Comparison of ENCODE assay signal across 21 mouse cellular contexts in the genomic region with DNA sequence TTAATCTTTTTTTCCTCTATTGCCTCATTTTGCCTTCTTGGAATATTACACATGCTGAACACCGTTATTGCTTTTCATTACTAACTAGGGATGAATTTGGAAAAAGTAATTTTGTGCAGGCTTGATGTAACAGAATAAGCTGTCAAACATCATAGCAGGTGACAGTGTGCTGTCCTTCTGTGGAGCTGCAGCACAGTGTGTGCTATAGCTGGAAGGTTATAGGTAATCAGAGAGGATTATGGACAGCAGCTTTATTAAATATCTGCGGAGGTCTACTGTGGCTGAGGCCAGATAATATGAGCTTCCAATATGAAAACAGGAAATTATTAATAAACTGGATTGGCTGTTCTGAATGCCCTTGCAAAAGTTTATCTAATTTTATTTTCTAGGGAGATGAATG.
DNase-seq lines count a peak whose midpoint lies in the region; ATAC-seq and TF ChIP-seq lines count a peak whose summit lies in the region.
"Had no signal": no experiment of that assay in that cellular context is flagged by ENCODE, and none has a peak within 500 bp of the region (broad histone marks: within the 10 kb centered on the region; RNA-seq: fewer than 3 reads in every experiment).

No protein-coding gene starts in this region.

- no peak overlapping the region for H3K4me2 ChIP-seq in midbrain, embryonic 13.5 days (replicated peaks)
- no peak overlapping the region for H3K4me2 ChIP-seq in midbrain, embryonic 11.5 days
- H3K4me2 ChIP-seq in midbrain, embryonic 16.5 days (ENCODE audit: low read length) = no peak overlapping the region
- H3K4me2 ChIP-seq: embryonic facial prominence, embryonic 13.5 days; embryonic facial prominence, embryonic 15.5 days; forebrain, embryonic 12.5 days had no signal

- WGBS in midbrain, embryonic 13.5 days = 76% methylated on average over 2 of the region's 2 CpGs
- 94% methylated on average over 2 of the region's 2 CpGs for WGBS in midbrain, embryonic 11.5 days
- WGBS in midbrain, embryonic 16.5 days = 63% methylated on average over 2 of the region's 2 CpGs
- WGBS in midbrain, embryonic 10.5 days = 95% methylated on average over 2 of the region's 2 CpGs

- H3K4me3 ChIP-seq in midbrain, embryonic 13.5 days (replicated peaks) = no peak overlapping the region
- no peak overlapping the region for H3K4me3 ChIP-seq in midbrain, embryonic 11.5 days (ENCODE audit: low read depth, low read length)
- H3K4me3 ChIP-seq in midbrain, embryonic 16.5 days (ENCODE audit: low read depth, low read length) = no peak overlapping the region
- no peak overlapping the region for H3K4me3 ChIP-seq in midbrain, embryonic 10.5 days
- H3K4me3 ChIP-seq: embryonic facial prominence, embryonic 13.5 days; embryonic facial prominence, embryonic 15.5 days; erythroblast, embryonic 14.5 days; forebrain, embryonic 10.5 days; forebrain, embryonic 12.5 days had no signal

- peak; percentile 76; the same call in 1 of the 2 replicates for ATAC-seq in midbrain, embryonic 13.5 days
- no peak for ATAC-seq in midbrain, embryonic 11.5 days (ENCODE audit: low FRiP score)
- ATAC-seq in midbrain, embryonic 16.5 days = peak; percentile 79; the same call in 1 of the 2 replicates
- ATAC-seq: forebrain, embryonic 14.5 days had no signal

- no peak for TF ChIP-seq CTCF in brain, embryonic 14.5 days (IDR thresholded peaks at IDR 0.05; ENCODE audit: borderline replicate concordance, extremely low read depth, insufficient read depth, insufficient read length)

- no peaks in the 10 kb centered on the region for H3K36me3 ChIP-seq in midbrain, embryonic 13.5 days
- no peaks in the 10 kb centered on the region for H3K36me3 ChIP-seq in midbrain, embryonic 11.5 days (ENCODE audit: control insufficient read depth, insufficient read depth, low read length)
- H3K36me3 ChIP-seq in midbrain, embryonic 16.5 days (ENCODE audit: control insufficient read depth, insufficient read depth, low read length) = no peaks in the 10 kb centered on the region
- no peaks in the 10 kb centered on the region for H3K36me3 ChIP-seq in midbrain, embryonic 10.5 days
- H3K36me3 ChIP-seq: embryonic facial prominence, embryonic 13.5 days; embryonic facial prominence, embryonic 15.5 days; forebrain, embryonic 10.5 days; forebrain, embryonic 12.5 days had no signal

- no peak for TF ChIP-seq POLR2A in brain, embryonic 14.5 days (IDR thresholded peaks at IDR 0.05; ENCODE audit: borderline replicate concordance, extremely low read depth, insufficient read depth, insufficient read length, poor library complexity, severe bottlenecking)

- no peak overlapping the region for H3K27ac ChIP-seq in midbrain, embryonic 13.5 days
- no peak overlapping the region for H3K27ac ChIP-seq in midbrain, embryonic 11.5 days (ENCODE audit: low read depth, low read length)
- no peak overlapping the region for H3K27ac ChIP-seq in midbrain, embryonic 16.5 days (ENCODE audit: low read length)
- H3K27ac ChIP-seq in midbrain, embryonic 10.5 days (replicated peaks) = no peak overlapping the region
- H3K27ac ChIP-seq: embryonic facial prominence, embryonic 13.5 days; embryonic facial prominence, embryonic 15.5 days; forebrain, embryonic 10.5 days; forebrain, embryonic 12.5 days had no signal

- H3K9ac ChIP-seq in midbrain, embryonic 13.5 days (replicated peaks) = no peak overlapping the region
- H3K9ac ChIP-seq in midbrain, embryonic 11.5 days (ENCODE audit: low read length) = no peak overlapping the region
- no peak overlapping the region for H3K9ac ChIP-seq in midbrain, embryonic 16.5 days (ENCODE audit: low read depth, low read length)
- H3K9ac ChIP-seq: embryonic facial prominence, embryonic 13.5 days; embryonic facial prominence, embryonic 15.5 days; forebrain, embryonic 12.5 days had no signal

- no peaks in the 10 kb centered on the region for H3K27me3 ChIP-seq in midbrain, embryonic 13.5 days
- H3K27me3 ChIP-seq in midbrain, embryonic 11.5 days (ENCODE audit: control insufficient read depth, insufficient read depth, low read length) = no peaks in the 10 kb centered on the region
- no peaks in the 10 kb centered on the region for H3K27me3 ChIP-seq in midbrain, embryonic 16.5 days (ENCODE audit: control insufficient read depth, insufficient read depth, low read depth, low read length)
- H3K27me3 ChIP-seq in midbrain, embryonic 10.5 days (ENCODE audit: low read depth, poor library complexity, severe bottlenecking) = no peaks in the 10 kb centered on the region
- H3K27me3 ChIP-seq: embryonic facial prominence, embryonic 13.5 days; embryonic facial prominence, embryonic 15.5 days; forebrain, embryonic 12.5 days had no signal

- H3K4me1 ChIP-seq in midbrain, embryonic 13.5 days (replicated peaks) = no peaks in the 10 kb centered on the region
- H3K4me1 ChIP-seq in midbrain, embryonic 11.5 days (ENCODE audit: control insufficient read depth, insufficient read depth, low read length) = no peaks in the 10 kb centered on the region
- H3K4me1 ChIP-seq in midbrain, embryonic 16.5 days (ENCODE audit: control insufficient read depth, insufficient read depth, low read length) = no peaks in the 10 kb centered on the region
- no peaks in the 10 kb centered on the region for H3K4me1 ChIP-seq in midbrain, embryonic 10.5 days
- H3K4me1 ChIP-seq: embryonic facial prominence, embryonic 13.5 days; embryonic facial prominence, embryonic 15.5 days; forebrain, embryonic 10.5 days; forebrain, embryonic 12.5 days had no signal

- H3K9me3 ChIP-seq in midbrain, embryonic 13.5 days = no peaks in the 10 kb centered on the region
- H3K9me3 ChIP-seq in midbrain, embryonic 11.5 days (ENCODE audit: control insufficient read depth, low read length) = no peaks in the 10 kb centered on the region
- H3K9me3 ChIP-seq in midbrain, embryonic 16.5 days (replicated peaks; ENCODE audit: control insufficient read depth, low read length, poor library complexity, severe bottlenecking) = no peaks in the 10 kb centered on the region
- no peaks in the 10 kb centered on the region for H3K9me3 ChIP-seq in midbrain, embryonic 10.5 days (replicated peaks)
- H3K9me3 ChIP-seq: embryonic facial prominence, embryonic 13.5 days; embryonic facial prominence, embryonic 15.5 days; forebrain, embryonic 10.5 days; forebrain, embryonic 12.5 days had no signal

- DNase-seq in midbrain, embryonic 11.5 days (ENCODE audit: low spot score, missing footprints) = no peak
- no peak for DNase-seq in midbrain, embryonic 10.5 days (ENCODE audit: low spot score)
- peak; percentile 13 for DNase-seq in brain, embryonic 14.5 days (ENCODE audit: low read depth)
- DNase-seq in cerebellum, postnatal 10 days = no peak
- DNase-seq: adrenal gland, adult 2 months; adrenal gland, postnatal 10 days; adrenal gland, postnatal 25 days; cerebellum, adult 11-12 months; cerebellum, adult 2 months; cerebellum, adult 9-10 months; cerebellum, postnatal 14 days; cerebellum, postnatal 36 days; embryo, embryonic 11 days had no signal
